29 mouse cellular contexts compared by ENCODE assay signal in genomic region chr11:101581081-101581764, GRCm38 (mm10). TPM values are rescaled to one million over a fixed set of nuclear protein-coding genes. Genes with fewer than 3 reads are reported as not detected.
A peak's percentile ranks its signal among the peaks of the same experiment; 100 is the strongest.
DNase-seq lines count a peak whose midpoint lies in the region; ATAC-seq and TF ChIP-seq lines count a peak whose summit lies in the region.
"Had no signal": no experiment of that assay in that cellular context is flagged by ENCODE, and none has a peak within 500 bp of the region (broad histone marks: within the 10 kb centered on the region; RNA-seq: fewer than 3 reads in every experiment).

No protein-coding gene starts in this region.

- ATAC-seq in intestine, postnatal 0 days, result no peak
- no peak for ATAC-seq in liver, embryonic 16.5 days (ENCODE audit: low read depth)
- no peak for ATAC-seq in midbrain, embryonic 16.5 days
- ATAC-seq: forebrain, embryonic 13.5 days; hindbrain, postnatal 0 days; midbrain, embryonic 15.5 days had no signal

- no peaks in the 10 kb centered on the region for H3K9me3 ChIP-seq in intestine, postnatal 0 days (ENCODE audit: control insufficient read depth)
- H3K9me3 ChIP-seq in liver, embryonic 16.5 days (replicated peaks; ENCODE audit: control insufficient read depth, low read length), result no peaks in the 10 kb centered on the region
- H3K9me3 ChIP-seq in midbrain, embryonic 16.5 days (replicated peaks; ENCODE audit: control insufficient read depth, low read length, poor library complexity, severe bottlenecking), result no peaks in the 10 kb centered on the region
- H3K9me3 ChIP-seq: embryonic facial prominence, embryonic 12.5 days; forebrain, embryonic 13.5 days; heart, embryonic 15.5 days; limb, embryonic 13.5 days; midbrain, embryonic 15.5 days had no signal

- TF ChIP-seq CTCF in liver, adult 2 months (IDR thresholded peaks at IDR 0.05; ENCODE audit: low read depth, low read length), result no peak
- TF ChIP-seq CTCF in intestine, postnatal 0 days (IDR thresholded peaks at IDR 0.05; ENCODE audit: low read depth), result no peak
- no peak for TF ChIP-seq CTCF in cerebellum, adult 2 months (IDR thresholded peaks at IDR 0.05; ENCODE audit: borderline replicate concordance, insufficient read depth, low read depth, low read length)

- H3K36me3 ChIP-seq in liver, adult 2 months (ENCODE audit: control insufficient read depth, insufficient read depth, low read length), result peaks cover 64% of the 10 kb centered on the region
- H3K36me3 ChIP-seq in intestine, postnatal 0 days (ENCODE audit: control insufficient read depth, insufficient read depth), result peaks cover 47% of the 10 kb centered on the region
- H3K36me3 ChIP-seq in liver, embryonic 16.5 days (ENCODE audit: control insufficient read depth, insufficient read depth), result peaks cover 33% of the 10 kb centered on the region
- H3K36me3 ChIP-seq in midbrain, embryonic 16.5 days (ENCODE audit: control insufficient read depth, insufficient read depth, low read length), result peaks cover 43% of the 10 kb centered on the region

- H3K27me3 ChIP-seq in liver, adult 2 months (ENCODE audit: control insufficient read depth, insufficient read depth, low read length), result no peaks in the 10 kb centered on the region
- H3K27me3 ChIP-seq in intestine, postnatal 0 days (replicated peaks; ENCODE audit: control insufficient read depth, insufficient read depth, low read length), result no peaks in the 10 kb centered on the region
- H3K27me3 ChIP-seq in liver, embryonic 16.5 days (ENCODE audit: control insufficient read depth, insufficient read depth, low read depth, low read length), result no peaks in the 10 kb centered on the region
- H3K27me3 ChIP-seq in cerebellum, adult 2 months (ENCODE audit: control insufficient read depth, insufficient read depth, low read length), result no peaks in the 10 kb centered on the region
- no peaks in the 10 kb centered on the region for H3K27me3 ChIP-seq in midbrain, embryonic 16.5 days (ENCODE audit: control insufficient read depth, insufficient read depth, low read depth, low read length)
- H3K27me3 ChIP-seq: embryonic facial prominence, embryonic 12.5 days; forebrain, embryonic 13.5 days; heart, embryonic 15.5 days; limb, embryonic 13.5 days; midbrain, embryonic 15.5 days had no signal

- no peak overlapping the region for H3K4me3 ChIP-seq in liver, adult 2 months (ENCODE audit: insufficient read depth, low read depth, low read length)
- H3K4me3 ChIP-seq in intestine, postnatal 0 days (ENCODE audit: low read depth, low read length), result no peak overlapping the region
- no peak overlapping the region for H3K4me3 ChIP-seq in liver, embryonic 16.5 days (ENCODE audit: low read depth, low read length)
- H3K4me3 ChIP-seq in cerebellum, adult 2 months (replicated peaks; ENCODE audit: insufficient read depth, low read depth, low read length), result no peak overlapping the region
- H3K4me3 ChIP-seq in midbrain, embryonic 16.5 days (ENCODE audit: low read depth, low read length), result no peak overlapping the region

- H3K9ac ChIP-seq in liver, adult 2 months (ENCODE audit: low read depth, low read length), result no peak overlapping the region
- H3K9ac ChIP-seq in intestine, postnatal 0 days (ENCODE audit: low read depth, low read length), result no peak overlapping the region
- no peak overlapping the region for H3K9ac ChIP-seq in liver, embryonic 16.5 days (ENCODE audit: low read depth, low read length)
- no peak overlapping the region for H3K9ac ChIP-seq in midbrain, embryonic 16.5 days (ENCODE audit: low read depth, low read length)
- H3K9ac ChIP-seq: midbrain, embryonic 15.5 days had no signal

- 56% methylated on average over 6 of the region's 6 CpGs for WGBS in liver, adult 2 months
- WGBS in intestine, postnatal 0 days, result 63% methylated on average over 6 of the region's 6 CpGs
- 49% methylated on average over 6 of the region's 6 CpGs for WGBS in liver, embryonic 16.5 days (ENCODE audit: insufficient replicate concordance)
- whole genome bisulfite sequencing in cerebellum, adult 2 months, result 73% methylated on average over 6 of the region's 6 CpGs
- 79% methylated on average over 6 of the region's 6 CpGs for WGBS in midbrain, embryonic 16.5 days

- 0 out of 2 replicates have a peak overlapping the region, but pooled peaks have one; percentile 8 for H3K27ac ChIP-seq in liver, adult 2 months (replicated peaks; ENCODE audit: insufficient read depth, low read depth, low read length)
- peak overlapping the region; percentile 5; the same call in 1 of the 2 replicates for H3K27ac ChIP-seq in intestine, postnatal 0 days (ENCODE audit: low read depth, low read length)
- 0 out of 2 replicates have a peak overlapping the region, but pooled peaks have one; percentile 18 for H3K27ac ChIP-seq in liver, embryonic 16.5 days (ENCODE audit: low read length)
- H3K27ac ChIP-seq in cerebellum, adult 2 months (ENCODE audit: insufficient read depth, low read length), result no peak overlapping the region
- H3K27ac ChIP-seq in midbrain, embryonic 16.5 days (ENCODE audit: low read length), result no peak overlapping the region
- H3K27ac ChIP-seq: embryonic facial prominence, embryonic 12.5 days; forebrain, embryonic 13.5 days; heart, embryonic 15.5 days; hindbrain, postnatal 0 days; limb, embryonic 13.5 days; midbrain, embryonic 15.5 days had no signal

- peaks cover 10% of the 10 kb centered on the region for H3K4me1 ChIP-seq in liver, adult 2 months (ENCODE audit: control insufficient read depth, insufficient read depth, low read length)
- 0 out of 2 replicates have a peak, but pooled peaks cover 4% of the 10 kb centered on the region for H3K4me1 ChIP-seq in intestine, postnatal 0 days (replicated peaks; ENCODE audit: control insufficient read depth, insufficient read depth, low read length)
- H3K4me1 ChIP-seq in liver, embryonic 16.5 days (ENCODE audit: control insufficient read depth, low read depth, low read length), result peaks cover 6% of the 10 kb centered on the region
- no peaks in the 10 kb centered on the region; the same call in 1 of the 2 replicates for H3K4me1 ChIP-seq in cerebellum, adult 2 months (ENCODE audit: control insufficient read depth, insufficient read depth, low read length)
- peaks cover 4% of the 10 kb centered on the region; the same call in 1 of the 2 replicates for H3K4me1 ChIP-seq in midbrain, embryonic 16.5 days (ENCODE audit: control insufficient read depth, insufficient read depth, low read length)
- H3K4me1 ChIP-seq: midbrain, embryonic 15.5 days had no signal

- no peaks in the 10 kb centered on the region for H3K79me2 ChIP-seq in liver, adult 2 months (ENCODE audit: control insufficient read depth, insufficient read depth, low read length)

- no peak for TF ChIP-seq POLR2A in liver, adult 2 months (IDR thresholded peaks at IDR 0.05; ENCODE audit: extremely low read depth, insufficient read depth, low read length)
- no peak for TF ChIP-seq POLR2A in cerebellum, adult 2 months (IDR thresholded peaks at IDR 0.05; ENCODE audit: borderline replicate concordance, insufficient read depth, low read length)

- no peak for DNase-seq in liver, adult 2 months (ENCODE audit: extremely low read depth, low read depth, low spot score)
- DNase-seq in liver, result no peak
- no peak for DNase-seq in cerebellum, adult 2 months
- no peak for DNase-seq in urinary bladder, postnatal 14 days (ENCODE audit: low spot score)
- no peak for DNase-seq in lung, postnatal 10 days
- DNase-seq: cerebellum, adult 11 months; cerebellum, postnatal 36 days had no signal

- no peak overlapping the region for H3K4me2 ChIP-seq in intestine, postnatal 0 days (replicated peaks; ENCODE audit: low read depth)
- H3K4me2 ChIP-seq in liver, embryonic 16.5 days (ENCODE audit: low read depth, low read length), result no peak overlapping the region
- no peak overlapping the region for H3K4me2 ChIP-seq in midbrain, embryonic 16.5 days (ENCODE audit: low read length)

RNA-seq across cellular contexts. Expression of gene Tmem106a, which starts 0.8 kb away (rescaled TPM):
- 6.4 and 7.7 TPM in 2 replicates for total RNA-seq in liver, adult 2 months (2014; rRNA removed)
- 15.2 and 23.1 TPM in 2 replicates for polyA plus RNA-seq in liver, adult 2 months (2012; rRNA removed)
- 122 and 130 TPM in 2 replicates for polyA plus RNA-seq in intestine, postnatal 0 days (2015; fragmentation: Nextera tagmentation; extraction: Ambion mirVana)
- polyA plus RNA-seq in liver, embryonic 16.5 days (2015; fragmentation: Nextera tagmentation; extraction: Ambion mirVana), result 7.4 and 8.0 TPM in 2 replicates
- 1.6 and 2.0 TPM in 2 replicates for polyA plus RNA-seq in cerebellum, adult 2 months (2012; rRNA removed)
- 2.2 and 3.2 TPM in 2 replicates for polyA plus RNA-seq in midbrain, embryonic 16.5 days (2015; fragmentation: Nextera tagmentation; extraction: Ambion mirVana)

RNA-seq across cellular contexts. Expression of gene Gm11634, which starts 17.8 kb away (rescaled TPM):
- total RNA-seq in liver, adult 2 months (2014; rRNA removed), result not detected in 2 replicates
- polyA plus RNA-seq in liver, adult 2 months (2012; rRNA removed), result not detected in 2 replicates
- polyA plus RNA-seq in intestine, postnatal 0 days (2015; fragmentation: Nextera tagmentation; extraction: Ambion mirVana), result 0.27 and 0.37 TPM in 2 replicates
- polyA plus RNA-seq in liver, embryonic 16.5 days (2015; fragmentation: Nextera tagmentation; extraction: Ambion mirVana), result 0.15 TPM in 1 of 2 replicates, not detected in the other
- polyA plus RNA-seq in cerebellum, adult 2 months (2012; rRNA removed), result not detected in 2 replicates
- not detected in 2 replicates for polyA plus RNA-seq in midbrain, embryonic 16.5 days (2015; fragmentation: Nextera tagmentation; extraction: Ambion mirVana)
- total RNA-seq: adrenal gland, postnatal 14 days; gastrocnemius, postnatal 14 days; heart, adult 8-10 months; hematopoietic stem cell, adult 5-6 weeks; hindbrain, postnatal 0 days; layer of hippocampus, adult 18-20 months; layer of hippocampus, postnatal 25 days; left cerebral cortex, postnatal 10 days; megakaryocyte-erythroid progenitor cell, adult 5-6 weeks had no signal
- polyA plus RNA-seq: activated CD4-positive, CD25-positive, alpha-beta regulatory T cell, adult 4 months; embryonic facial prominence, embryonic 12.5 days; erythroblast, embryonic 14.5 days; forebrain, embryonic 13.5 days; frontal cortex, adult 2 months; heart, embryonic 15.5 days; hindbrain, postnatal 0 days; kidney, embryonic 14.5 days; limb, embryonic 13.5 days; lung, embryonic 16.5 days; midbrain, embryonic 15.5 days had no signal

RNA-seq across cellular contexts. Expression of gene Nbr1, which starts 29.3 kb away (rescaled TPM):
- 211 and 222 TPM in 2 replicates for total RNA-seq in liver, adult 2 months (2014; rRNA removed)
- polyA plus RNA-seq in liver, adult 2 months (2012; rRNA removed), result 114 and 141 TPM in 2 replicates
- polyA plus RNA-seq in intestine, postnatal 0 days (2015; fragmentation: Nextera tagmentation; extraction: Ambion mirVana), result 44.5 and 54.1 TPM in 2 replicates
- 46.9 and 52.5 TPM in 2 replicates for polyA plus RNA-seq in liver, embryonic 16.5 days (2015; fragmentation: Nextera tagmentation; extraction: Ambion mirVana)
- 137 and 147 TPM in 2 replicates for polyA plus RNA-seq in cerebellum, adult 2 months (2012; rRNA removed)
- 98.4 and 108 TPM in 2 replicates for polyA plus RNA-seq in midbrain, embryonic 16.5 days (2015; fragmentation: Nextera tagmentation; extraction: Ambion mirVana)

RNA-seq across cellular contexts. Expression of gene Brca1, which starts 29.5 kb away (rescaled TPM):
- total RNA-seq in liver, adult 2 months (2014; rRNA removed), result 3.3 and 4.2 TPM in 2 replicates
- 0.18 and 0.22 TPM in 2 replicates for polyA plus RNA-seq in liver, adult 2 months (2012; rRNA removed)
- polyA plus RNA-seq in intestine, postnatal 0 days (2015; fragmentation: Nextera tagmentation; extraction: Ambion mirVana), result 2.3 and 3.3 TPM in 2 replicates
- polyA plus RNA-seq in liver, embryonic 16.5 days (2015; fragmentation: Nextera tagmentation; extraction: Ambion mirVana), result 10.5 and 11.3 TPM in 2 replicates
- 0.59 and 0.67 TPM in 2 replicates for polyA plus RNA-seq in cerebellum, adult 2 months (2012; rRNA removed)
- 1.9 TPM in 2 replicates for polyA plus RNA-seq in midbrain, embryonic 16.5 days (2015; fragmentation: Nextera tagmentation; extraction: Ambion mirVana)

RNA-seq across cellular contexts. Expression of gene Rdm1, which starts 45.8 kb away (rescaled TPM):
- 10.3 and 12.9 TPM in 2 replicates for total RNA-seq in liver, adult 2 months (2014; rRNA removed)
- polyA plus RNA-seq in liver, adult 2 months (2012; rRNA removed), result 12.1 and 12.4 TPM in 2 replicates
- 13.3 and 15.3 TPM in 2 replicates for polyA plus RNA-seq in intestine, postnatal 0 days (2015; fragmentation: Nextera tagmentation; extraction: Ambion mirVana)
- 10.1 and 13.2 TPM in 2 replicates for polyA plus RNA-seq in liver, embryonic 16.5 days (2015; fragmentation: Nextera tagmentation; extraction: Ambion mirVana)
- 13.7 and 13.9 TPM in 2 replicates for polyA plus RNA-seq in cerebellum, adult 2 months (2012; rRNA removed)
- 10.6 and 10.7 TPM in 2 replicates for polyA plus RNA-seq in midbrain, embryonic 16.5 days (2015; fragmentation: Nextera tagmentation; extraction: Ambion mirVana)

Comparison
In these comparisons a context has a peak if more than half of its experiments do, and no peak if none do; other contexts are left out.
1. H3K27ac ChIP-seq: peak in liver, adult 2 months (single experiment), intestine, postnatal 0 days (single experiment) and liver, embryonic 16.5 days (single experiment); none in cerebellum, adult 2 months (single experiment) and midbrain, embryonic 16.5 days (single experiment).